Mouse (Mus musculus) ES-E14 (cell line): ENCODE results near the gene Wbp4. TPM values are rescaled to one million over a fixed set of nuclear protein-coding genes. Genes with fewer than 3 reads are reported as not detected.

ENCODE experiments used
- DNase-seq: peaks from one replicate; pipeline ENCODE4 v3.0.0-alpha.2; 2013; ENCODE audit warnings: low read depth, low spot score
- H3K27ac ChIP-seq: 2 replicates; pipeline ENCODE4 v1.5.1; 2012; ENCODE audit warnings: low read depth, mild to moderate bottlenecking, low read length, moderate library complexity, mixed read lengths; ENCODE audit not compliant: poor library complexity, insufficient read depth, severe bottlenecking
- H3K36me3 ChIP-seq: 2 replicates; pipeline ENCODE4 v1.6.1; 2012; ENCODE audit warnings: mild to moderate bottlenecking, low read length, moderate library complexity, mixed read lengths; ENCODE audit not compliant: control insufficient read depth, poor library complexity, insufficient read depth, severe bottlenecking
- H3K4me1 ChIP-seq, 2 experiments: fragments of 150-350 bp in 1 of 2; sonication (generic) in 1 of 2; 2 replicates each; pipeline ENCODE4 v1.6.1; 2012; ENCODE audit warnings: low read length in 2 of 2, mild to moderate bottlenecking in 1 of 2, mixed read lengths in 1 of 2; ENCODE audit not compliant: control insufficient read depth in 2 of 2, insufficient read depth in 2 of 2, poor library complexity in 1 of 2
- H3K4me3 ChIP-seq, 2 experiments: fragments of 150-350 bp in 1 of 2; sonication (generic) in 1 of 2; 2 replicates each; pipeline ENCODE4 v1.5.1; 2012; ENCODE audit warnings: low read length in 2 of 2, low read depth in 1 of 2, mild to moderate bottlenecking in 1 of 2, mixed read lengths in 1 of 2; ENCODE audit not compliant: insufficient read depth in 1 of 2, poor library complexity in 1 of 2, severe bottlenecking in 1 of 2
- H3K9ac ChIP-seq: 2 replicates; pipeline ENCODE4 v1.6.1; 2012; ENCODE audit warnings: low read depth, mild to moderate bottlenecking, low read length, mixed read lengths; ENCODE audit not compliant: poor library complexity, insufficient read depth, severe bottlenecking
- H3K9me3 ChIP-seq: fragments of 150-350 bp; sonication (generic); 2 replicates; pipeline ENCODE4 v1.6.1; 2012; ENCODE audit warnings: low read depth, mild to moderate bottlenecking, low read length; ENCODE audit not compliant: control insufficient read depth, insufficient read depth
- CHD2 ChIP-seq: IDR thresholded peaks from 2 replicates; pipeline ENCODE4 v1.6.1; 2014; ENCODE audit warnings: mild to moderate bottlenecking, low read depth, low read length, inconsistent platforms
- HCFC1 ChIP-seq: IDR thresholded peaks from 2 replicates; pipeline ENCODE4 v1.6.1; 2012; ENCODE audit warnings: low read length, inconsistent platforms, borderline replicate concordance; ENCODE audit not compliant: insufficient read depth
- MAFK ChIP-seq: IDR thresholded peaks from 2 replicates; pipeline ENCODE4 v1.6.1; 2014; ENCODE audit warnings: mild to moderate bottlenecking, low read depth, low read length, inconsistent platforms; ENCODE audit not compliant: insufficient read depth
- ZC3H11A ChIP-seq: IDR thresholded peaks from 2 replicates; pipeline ENCODE4 v1.6.1; 2012; ENCODE audit warnings: low read depth, mild to moderate bottlenecking, inconsistent platforms, low read length, borderline replicate concordance
- ZNF384 ChIP-seq: IDR thresholded peaks from 2 replicates; pipeline ENCODE4 v1.6.1; 2012; ENCODE audit warnings: low read depth, low read length, inconsistent platforms
- in situ Hi-C, 2 experiments: fragments of 600-800 bp; cut with MboI; formaldehyde crosslinking; loops; one replicate each; pipeline ENCODE4 v1.15.1; 2025; ENCODE audit warnings: low sequenced_read_pairs in 2 of 2, inconsistent platforms in 1 of 2; ENCODE audit not compliant: unreplicated experiment in 2 of 2
- total RNA-seq: library from RNA; depleted of rRNA; stranded (reverse); fragments of 300-350 nt; gene quantifications from 2 replicates; pipeline ENCODE4 v1.2.3, GENCODE M21; 2012; rRNA removed

Gene Wbp4
- total RNA-seq, 1 experiment = 13.3 TPM

- TF ChIP-seq ZNF384 (peak; percentile 87), CHD2 (no peak), ZC3H11A (no peak), MAFK (peak; percentile 60; the same call in 1 of the 2 replicates), HCFC1 (peak; percentile 97)
- Histone ChIP-seq H3K36me3 (no peaks in the 10 kb centered on the region), H3K4me1 (no peaks in the 10 kb centered on the region), H3K9ac (peak within 1 kb of the TSS; percentile 44), H3K4me3 (peak within 1 kb of the TSS; percentile 55 to 63; a peak in 3 of 4 replicates), H3K27ac (no peak within 1 kb of the TSS), H3K9me3 (no peaks in the 10 kb centered on the region)
- in situ Hi-C loops = no loop called here
- peak; percentile 92 for DNase-seq
These were observed 55.2 kb downstream of the Wbp4 start, which contains the start of gene Kbtbd7 for GRCm38 (mm10) chr14:79425979-79426729. Kbtbd7 (plus strand) TSS chr14:79426511.

DNA sequence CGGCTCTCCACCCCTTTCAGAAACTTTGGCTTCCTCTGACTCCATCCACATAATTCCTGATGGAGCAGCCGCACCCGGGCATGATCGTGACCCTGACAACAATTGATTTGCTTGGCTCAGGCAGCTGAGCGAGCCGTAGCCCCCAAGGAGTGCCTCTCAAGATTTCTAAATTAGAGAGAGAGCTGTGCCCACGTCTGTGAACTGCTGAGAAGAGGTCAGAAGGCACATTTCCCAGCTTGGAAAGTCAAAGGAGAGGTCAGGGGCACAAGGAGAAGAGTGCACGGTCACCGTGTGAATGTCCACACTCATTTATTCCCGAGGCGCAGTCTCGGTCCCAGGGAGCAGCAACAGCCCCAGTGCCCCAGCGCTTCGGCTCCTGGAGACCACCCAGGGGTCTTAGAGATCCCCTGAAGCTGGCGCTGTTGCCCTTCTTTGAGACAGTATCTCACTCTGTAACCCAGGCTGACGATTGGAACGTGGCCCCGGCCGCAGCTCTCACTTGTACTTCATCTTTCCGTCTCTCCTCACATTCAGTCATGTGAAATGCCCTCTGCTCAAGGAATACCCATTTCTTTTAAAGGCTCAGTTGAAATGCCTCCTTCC is 61.1 kb downstream of the Wbp4 start:
- Histone ChIP-seq H3K36me3 (peaks cover 3% of the 10 kb centered on the region; the same call in 1 of the 2 replicates), H3K4me1 (peaks cover 0 to 2% of the 10 kb centered on the region in 2 experiments; a peak in 1 of 4 replicates), H3K27ac (no peak overlapping the region), H3K4me3 (no peak overlapping the region), H3K9me3 (no peaks in the 10 kb centered on the region), H3K9ac (peak overlapping the region; percentile 10; the same call in 1 of the 2 replicates)
- TF ChIP-seq ZNF384 = no peak
- no peak for TF ChIP-seq MAFK
- TF ChIP-seq CHD2 = no peak
- no peak for TF ChIP-seq ZC3H11A
- no peak for TF ChIP-seq HCFC1
- in situ Hi-C loops = no loop called here
- DNase-seq = no peak

GRCm38 (mm10) chr14:79413121-79413520 is 68.2 kb downstream of the Wbp4 start:
- TF ChIP-seq ZNF384 (no peak), HCFC1 (no peak), MAFK (no peak), ZC3H11A (no peak), CHD2 (no peak)
- H3K4me1 ChIP-seq = peaks cover 0 to 2% of the 10 kb centered on the region in 2 experiments; a peak in 1 of 4 replicates
- no peak for DNase-seq
- in situ Hi-C loops = no loop called here
- H3K27ac ChIP-seq = no peak overlapping the region; the same call in 1 of the 2 replicates
- no peak overlapping the region for H3K9ac ChIP-seq
- no peaks in the 10 kb centered on the region for H3K9me3 ChIP-seq
- H3K36me3 ChIP-seq = peaks cover 3% of the 10 kb centered on the region; the same call in 1 of the 2 replicates
- no peak overlapping the region for H3K4me3 ChIP-seq

DNA sequence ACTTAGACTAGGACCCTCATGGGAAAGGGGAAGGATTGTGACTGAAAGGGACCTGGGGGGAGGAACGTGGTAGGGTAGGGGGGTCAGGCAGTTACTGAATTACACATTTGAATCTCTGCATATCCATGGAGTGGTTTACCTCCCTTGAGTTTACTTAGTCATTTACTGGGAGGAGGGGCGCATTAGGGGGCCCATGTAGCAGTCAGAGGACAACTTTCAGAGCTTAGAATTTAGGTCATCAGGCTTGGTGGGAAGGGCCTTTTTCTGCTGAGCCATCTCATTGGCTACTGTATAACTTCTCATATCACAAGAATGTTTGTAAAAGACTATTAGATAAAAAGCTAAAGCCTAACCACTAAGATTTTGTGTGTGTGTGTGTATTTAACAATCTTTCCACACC is 70.7 kb downstream of the Wbp4 start:
- Histone ChIP-seq H3K36me3 (peaks cover 3% of the 10 kb centered on the region; the same call in 1 of the 2 replicates), H3K4me3 (no peak overlapping the region), H3K4me1 (peaks cover 0 to 2% of the 10 kb centered on the region in 2 experiments; a peak in 1 of 4 replicates), H3K27ac (no peak overlapping the region), H3K9me3 (no peaks in the 10 kb centered on the region), H3K9ac (no peak overlapping the region)
- DNase-seq = no peak
- in situ Hi-C loops = no loop called here
- no peak for TF ChIP-seq ZNF384
- TF ChIP-seq HCFC1 = no peak
- TF ChIP-seq CHD2 = no peak
- TF ChIP-seq MAFK = no peak
- no peak for TF ChIP-seq ZC3H11A

Other genes starting within 250 kb of the Wbp4 start
- not detected in 2 replicates for gene Zfp957, start 234.2 kb downstream of the Wbp4 start, total RNA-seq
- 0.71 and 1.2 TPM in 2 replicates for gene Rgcc, start 179.9 kb downstream of the Wbp4 start, total RNA-seq
- gene Naa16, start 90.7 kb downstream of the Wbp4 start, total RNA-seq = 13.5 and 21.9 TPM in 2 replicates
- gene Mtrf1, start 83.7 kb downstream of the Wbp4 start, total RNA-seq = 6.5 and 8.2 TPM in 2 replicates
- gene Kbtbd7, start 55.0 kb downstream of the Wbp4 start, total RNA-seq = 5.6 and 6.3 TPM in 2 replicates
- 2.1 and 3.9 TPM in 2 replicates for gene Kbtbd6, start 29.7 kb downstream of the Wbp4 start, total RNA-seq
- gene Elf1, start 326 bp downstream of the Wbp4 start, total RNA-seq = 4.4 and 5.3 TPM in 2 replicates
- gene Sugt1, start 106.2 kb upstream of the Wbp4 start, total RNA-seq = 93.7 and 115 TPM in 2 replicates
- gene Cnmd, start 180.7 kb upstream of the Wbp4 start, total RNA-seq = not detected in 2 replicates